Mouse (Mus musculus) CD4-positive helper T cell, adult 2 months (primary cell): ENCODE results near the gene Cnpy3.
A peak's percentile ranks its signal among the peaks of the same experiment; 100 is the strongest.

Source experiments
- DNase-seq: peaks from one replicate; pipeline ENCODE4 v3.0.0-alpha.2; 2012; ENCODE audit warnings: low read depth, missing footprints, low spot score

Gene Cnpy3

DNA sequence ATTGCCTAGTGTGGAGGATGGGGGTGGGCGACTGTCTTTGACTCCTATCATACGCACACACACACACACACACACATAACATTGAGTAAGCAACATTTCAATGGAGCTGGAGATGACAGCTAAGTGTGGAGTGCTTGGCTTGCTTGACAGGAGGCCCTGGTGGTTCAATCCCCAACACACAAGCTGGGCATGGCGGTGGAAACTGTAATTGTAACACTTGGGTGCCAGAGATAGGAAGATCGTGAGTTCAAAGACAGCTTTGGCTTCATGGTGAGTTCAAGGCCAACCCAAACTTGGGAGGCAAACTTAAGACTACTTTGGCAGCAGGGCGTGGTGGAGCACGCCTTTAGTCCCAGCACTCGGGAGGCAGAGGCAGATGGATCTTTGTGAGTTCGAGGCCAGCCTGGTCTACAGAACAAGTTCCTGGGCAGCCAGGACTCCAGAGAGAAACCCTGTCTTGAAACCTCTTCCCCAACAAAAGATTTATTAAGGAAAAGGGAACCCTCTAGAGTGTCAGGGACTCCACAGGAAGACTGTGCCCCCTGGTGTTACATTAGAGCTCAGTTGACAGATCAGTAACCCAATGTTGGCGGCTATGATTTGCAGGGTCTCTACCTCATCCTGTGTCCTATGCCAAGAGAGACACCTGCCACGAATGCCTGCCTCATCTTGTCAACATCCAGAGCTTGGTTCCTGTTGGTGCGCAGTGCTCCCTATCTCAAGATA lies 37.1 kb downstream of the Cnpy3 start:
- DNase-seq = no peak

DNA sequence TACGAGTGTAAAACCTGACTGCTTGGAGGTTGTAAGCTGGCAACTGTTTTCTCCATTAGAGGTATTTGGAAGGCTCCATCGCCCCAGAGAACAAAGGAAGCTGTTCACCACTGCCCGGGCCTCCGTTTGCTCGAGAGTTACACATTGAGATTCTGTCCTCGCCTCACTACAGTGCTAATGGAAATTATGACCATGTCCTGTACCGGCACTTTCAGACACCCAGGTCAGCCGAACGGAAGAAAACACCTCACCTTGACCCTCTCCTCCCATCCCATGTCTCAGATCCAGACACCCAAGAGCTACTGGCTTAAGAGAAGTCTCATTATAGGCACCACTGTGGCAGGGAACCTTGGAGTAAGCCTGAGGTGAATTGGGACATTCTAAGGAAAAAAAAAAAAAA lies 38.2 kb downstream of the Cnpy3 start:
- no peak for DNase-seq

DNA sequence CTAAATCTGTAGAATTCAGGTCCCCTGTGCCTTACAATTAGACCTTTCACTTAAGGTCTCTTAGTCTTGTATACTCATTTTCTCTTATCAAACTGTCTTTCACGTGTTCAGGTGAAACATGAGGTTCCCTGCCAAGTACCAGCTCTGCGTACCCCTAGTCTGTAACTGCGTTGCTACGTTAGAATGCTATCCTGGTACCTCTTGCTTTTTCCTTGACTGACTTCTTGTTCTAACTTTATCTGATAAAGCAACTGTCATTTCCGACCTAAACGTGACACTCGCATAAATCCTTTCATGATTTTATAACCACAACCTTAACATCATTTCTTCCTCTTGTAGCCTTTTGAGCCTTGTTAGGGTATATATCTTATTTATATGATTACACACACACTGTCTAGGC lies 39.6 kb downstream of the Cnpy3 start:
- peak; percentile 66 for DNase-seq

DNA sequence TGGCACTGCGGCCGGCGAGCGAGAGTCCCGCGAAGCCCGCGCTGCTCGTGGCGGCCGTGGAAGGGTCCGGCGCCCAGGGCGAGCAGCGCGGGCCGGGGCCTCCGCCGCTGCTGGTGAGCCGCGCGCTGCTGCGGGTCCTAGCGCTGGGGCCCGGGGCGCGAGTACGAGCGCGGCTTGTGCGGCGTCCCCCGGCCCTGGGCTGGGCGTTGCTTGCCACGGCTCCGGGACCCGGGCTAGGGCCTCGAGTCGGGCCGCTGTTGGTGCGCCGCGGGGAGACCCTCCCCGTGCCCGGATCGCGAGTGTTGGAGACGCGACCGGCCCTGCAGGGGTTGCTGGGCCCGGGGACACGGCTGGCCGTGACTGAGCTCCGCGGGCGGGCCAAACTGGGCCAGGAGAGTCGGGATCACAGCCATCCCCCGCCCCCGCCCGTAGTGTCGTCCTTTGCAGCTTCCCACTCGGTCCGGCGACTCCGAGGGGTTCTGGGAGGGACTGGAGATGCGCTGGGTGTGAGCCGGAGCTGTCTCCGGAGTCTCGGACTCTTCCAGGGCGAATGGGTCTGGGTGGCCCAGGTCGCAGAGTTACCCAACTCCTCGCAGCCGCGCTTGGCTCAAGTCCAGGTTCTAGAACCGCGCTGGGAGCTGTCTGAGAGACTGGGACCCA lies 40.3 kb downstream of the Cnpy3 start:
- peak; percentile 31 for DNase-seq

DNA sequence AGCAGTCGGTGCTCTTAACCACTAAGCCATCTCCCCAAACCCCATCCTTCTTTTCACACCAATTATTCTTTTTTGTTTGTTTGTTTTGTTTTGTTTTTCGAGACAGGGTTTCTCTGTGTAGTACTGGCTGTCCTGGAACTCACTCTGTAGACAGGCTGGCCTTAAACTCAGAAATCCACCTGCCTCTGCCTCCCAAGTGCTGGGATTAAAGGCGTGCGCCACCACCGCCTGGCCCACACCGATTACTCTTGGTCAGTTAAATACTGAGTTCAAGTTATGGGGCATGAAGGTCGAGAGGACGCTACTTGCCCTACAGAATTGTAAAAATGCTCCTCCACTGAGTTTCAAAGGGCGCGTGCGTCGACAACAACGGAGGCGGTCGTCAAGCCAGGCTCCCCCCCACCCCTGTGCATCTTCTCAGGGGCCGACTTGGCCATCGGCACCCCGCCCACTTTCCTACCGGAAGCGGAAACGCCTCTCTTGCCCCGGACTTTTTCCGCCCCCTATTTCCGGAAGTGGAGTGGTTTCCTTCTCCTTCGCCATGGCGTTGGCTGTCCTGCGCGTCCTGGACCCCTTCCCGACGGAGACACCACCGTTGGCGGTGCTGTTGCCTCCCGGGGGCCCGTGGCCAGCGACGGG lies 40.9 kb downstream of the Cnpy3 start, which contains the start of gene Pex6:
Gene Pex6 (plus strand): TSS at position 505 of the 639 bp plus-strand sequence.
- DNase-seq = peak; percentile 93

DNA sequence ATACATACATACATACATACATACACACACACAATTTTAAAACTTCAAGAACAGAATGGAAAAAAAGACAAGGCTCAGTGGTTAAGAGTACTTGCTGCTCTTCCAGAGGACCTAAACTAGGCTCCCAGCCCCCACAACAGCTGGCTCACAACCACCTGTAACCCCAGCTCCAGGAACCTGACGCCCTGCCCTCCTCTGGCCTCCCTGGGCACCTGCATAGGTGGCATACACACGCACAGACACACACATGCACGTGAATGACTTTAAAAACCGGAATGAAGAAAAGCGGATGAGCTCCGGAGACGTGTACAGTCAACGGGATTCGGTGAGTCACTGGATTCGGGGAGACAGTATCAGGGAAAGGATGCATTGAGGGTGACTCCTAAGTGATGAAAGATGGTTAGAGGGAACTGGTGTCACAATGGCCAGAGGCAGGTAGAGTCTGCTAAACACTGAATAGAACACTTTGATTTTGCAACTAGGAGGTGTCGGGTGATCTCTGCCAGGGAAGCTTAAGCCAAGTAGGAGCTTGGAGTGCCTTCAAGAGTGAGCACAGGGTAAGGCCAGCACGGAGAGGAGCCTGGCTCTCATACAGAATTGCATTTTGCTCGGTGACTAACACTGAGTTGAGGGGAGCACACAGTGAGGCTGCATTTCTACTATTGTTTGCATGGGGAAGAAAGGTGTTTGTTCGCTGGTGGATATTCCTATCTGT lies 45.5 kb downstream of the Cnpy3 start:
- DNase-seq = no peak

DNA sequence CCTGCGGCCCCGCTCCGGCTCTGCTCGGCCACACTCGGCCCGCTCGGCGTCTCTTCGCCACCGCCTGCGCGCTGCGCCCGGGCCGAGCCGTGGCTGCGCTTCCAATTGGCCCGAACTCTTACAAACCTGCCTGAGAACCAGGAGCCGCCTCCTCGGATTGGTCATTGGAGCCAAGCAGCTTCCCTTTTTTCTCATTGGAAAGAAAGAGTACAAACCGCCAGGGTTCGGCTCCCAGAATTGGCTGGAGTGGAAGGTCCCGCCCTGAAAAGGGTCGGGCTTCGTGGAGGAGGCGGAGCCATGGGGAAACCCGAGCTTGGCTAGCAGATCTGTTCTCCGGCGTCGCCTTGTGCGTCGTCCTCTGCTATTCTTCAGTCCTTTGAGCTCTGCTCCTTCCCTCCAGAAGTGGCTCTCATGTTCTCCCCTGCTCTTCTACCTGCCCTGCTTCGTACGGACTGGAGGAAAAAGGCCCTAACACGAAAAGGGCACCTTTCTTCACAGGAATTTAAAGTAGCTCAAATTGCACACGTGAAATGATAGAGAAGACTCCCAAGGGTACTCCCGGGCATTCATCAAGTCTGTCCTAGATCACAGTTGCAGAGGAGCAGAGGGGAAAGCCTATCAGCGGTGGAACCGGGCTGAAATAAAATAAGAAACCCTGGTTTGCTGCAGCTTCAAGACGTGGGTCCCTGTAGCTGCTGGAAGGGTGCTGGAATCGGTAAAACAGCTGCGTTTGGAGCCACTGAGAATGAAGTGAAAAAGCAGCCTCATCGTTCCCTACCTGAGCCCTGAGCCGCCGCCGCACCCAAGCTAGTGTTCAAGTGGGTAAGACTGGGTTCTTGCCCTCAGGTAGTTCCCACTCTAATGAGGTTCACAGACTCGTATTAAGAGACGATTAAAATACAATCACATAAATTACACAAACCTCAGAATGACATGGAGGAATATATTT lies 46.9 kb downstream of the Cnpy3 start, which contains the start of gene Ppp2r5d:
Gene Ppp2r5d (minus strand): TSS at position 225 of the 949 bp plus-strand sequence.
- DNase-seq = peak; percentile 97

DNA sequence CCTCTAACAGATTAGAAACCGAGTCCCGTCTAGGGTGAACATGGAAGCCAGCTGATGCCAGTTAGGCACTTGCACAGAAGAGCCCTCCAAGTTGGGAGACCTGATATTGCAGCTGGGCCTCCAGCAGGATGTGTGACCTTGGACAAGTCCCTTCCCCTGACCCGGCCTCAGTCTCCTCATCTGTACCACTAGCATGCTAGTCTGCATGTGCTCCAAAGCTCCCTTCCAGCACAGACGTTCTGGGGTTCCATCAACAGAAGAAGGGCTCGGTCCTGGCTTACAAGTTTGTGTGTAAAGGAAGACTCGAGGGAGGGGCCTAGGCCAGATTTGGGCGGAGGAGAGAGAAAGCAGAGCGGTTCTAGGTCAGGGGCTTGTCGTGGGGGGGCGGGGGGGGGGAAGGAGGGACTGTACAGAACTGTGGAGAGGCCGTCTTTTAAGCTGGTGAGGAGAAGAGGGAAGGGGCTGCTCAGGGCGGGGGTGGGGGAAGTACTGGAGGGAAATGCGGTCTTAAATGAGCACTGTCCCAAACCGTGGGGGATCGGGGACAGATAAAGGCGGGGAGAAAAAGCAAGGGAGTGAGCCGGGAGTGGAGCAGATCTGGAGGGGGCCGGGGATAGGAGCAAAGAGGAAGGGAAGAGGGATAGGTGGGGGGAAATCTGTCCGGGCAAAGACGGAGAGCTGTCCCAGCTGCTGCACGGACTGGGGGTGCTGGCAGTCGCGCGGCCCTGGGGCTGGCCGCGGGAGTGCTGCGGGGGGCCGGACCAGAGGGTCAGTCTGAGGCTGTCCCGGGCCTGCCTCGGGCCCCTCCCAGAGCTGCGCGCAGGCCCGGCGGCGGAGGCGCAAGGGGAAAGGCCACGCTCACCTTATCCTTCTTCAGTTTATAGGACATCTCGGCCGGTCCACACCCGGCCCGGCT lies 47.8 kb downstream of the Cnpy3 start:
- DNase-seq = peak; percentile 48

DNA sequence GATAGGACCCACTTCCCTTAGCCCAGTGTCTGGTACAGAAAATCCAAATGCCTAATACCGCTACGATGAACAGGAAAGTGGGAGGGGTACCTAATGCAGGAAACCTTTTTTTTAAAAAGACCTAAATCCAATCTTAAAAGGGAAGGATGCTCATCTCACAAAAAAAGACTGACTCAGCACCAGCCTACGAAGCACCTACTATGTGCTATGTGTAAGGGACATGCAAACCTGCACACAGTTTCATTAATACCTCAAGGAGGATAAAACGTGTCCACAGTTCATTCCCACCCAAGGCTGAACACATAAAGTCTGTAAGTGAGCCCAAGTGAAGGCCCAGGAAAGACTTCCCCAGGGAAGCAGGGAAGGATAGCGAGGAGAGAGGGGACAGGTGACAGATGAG lies 49.5 kb downstream of the Cnpy3 start:
- DNase-seq = no peak

DNA sequence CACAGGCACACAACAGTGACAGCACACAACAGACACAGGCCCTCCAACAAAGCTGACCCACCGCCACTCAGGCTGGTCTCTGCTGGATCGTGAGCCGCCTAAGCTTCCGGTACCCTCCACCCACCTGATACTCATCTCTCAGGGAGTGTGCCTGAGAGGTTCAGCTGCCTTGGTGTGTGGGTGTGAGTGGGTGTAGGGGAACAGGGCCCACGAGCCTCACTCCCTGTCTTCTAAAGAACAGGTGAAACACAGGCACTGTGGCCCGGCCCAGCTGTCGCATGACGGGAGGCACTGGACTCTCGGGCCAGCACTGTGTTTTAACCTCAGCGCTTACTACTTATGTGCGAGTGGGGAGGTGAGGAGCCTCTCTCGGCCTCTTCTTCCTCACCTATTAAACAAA lies 49.9 kb downstream of the Cnpy3 start:
- DNase-seq = peak; percentile 18

DNA sequence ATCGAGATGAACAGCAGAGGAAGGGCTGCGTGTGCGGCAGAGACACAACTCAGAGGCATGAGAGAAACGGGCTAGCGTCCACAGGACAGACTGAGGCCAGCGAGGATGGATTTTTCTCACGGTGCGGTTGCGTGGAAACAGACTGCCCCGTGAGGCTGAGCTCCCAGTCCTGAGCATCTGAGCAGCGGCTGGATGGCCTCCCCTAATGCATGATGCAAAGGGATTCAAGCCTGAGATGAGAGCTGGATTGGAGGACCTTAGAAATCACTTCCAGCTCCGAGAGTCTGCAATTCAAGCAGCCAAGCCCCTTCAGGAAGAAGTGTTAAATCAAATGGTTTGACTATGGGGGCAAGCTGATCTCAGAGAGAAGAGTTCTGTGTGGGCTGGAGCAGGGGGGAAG lies 50.5 kb downstream of the Cnpy3 start:
- DNase-seq = no peak

DNA sequence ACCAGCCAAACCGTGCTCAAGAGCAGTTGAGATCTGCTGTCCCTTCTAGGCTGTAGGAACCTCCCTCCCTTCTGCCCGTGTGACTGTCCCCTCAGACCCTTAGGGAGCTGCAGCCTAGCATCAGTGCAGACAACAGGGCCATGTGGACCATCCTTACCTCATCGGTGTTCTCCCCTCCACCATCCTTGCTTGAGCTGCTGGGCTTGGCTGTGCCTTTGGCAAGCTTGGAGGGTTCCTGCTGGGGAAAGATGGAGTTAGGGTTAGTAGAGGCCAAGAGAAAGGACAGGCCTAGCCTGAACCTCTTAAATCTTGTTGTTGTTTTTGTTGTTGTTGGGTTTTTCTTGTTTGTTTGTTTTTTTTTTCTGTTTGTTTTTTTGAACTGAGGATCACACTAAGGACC lies 52.1 kb downstream of the Cnpy3 start:
- no peak for DNase-seq

DNA sequence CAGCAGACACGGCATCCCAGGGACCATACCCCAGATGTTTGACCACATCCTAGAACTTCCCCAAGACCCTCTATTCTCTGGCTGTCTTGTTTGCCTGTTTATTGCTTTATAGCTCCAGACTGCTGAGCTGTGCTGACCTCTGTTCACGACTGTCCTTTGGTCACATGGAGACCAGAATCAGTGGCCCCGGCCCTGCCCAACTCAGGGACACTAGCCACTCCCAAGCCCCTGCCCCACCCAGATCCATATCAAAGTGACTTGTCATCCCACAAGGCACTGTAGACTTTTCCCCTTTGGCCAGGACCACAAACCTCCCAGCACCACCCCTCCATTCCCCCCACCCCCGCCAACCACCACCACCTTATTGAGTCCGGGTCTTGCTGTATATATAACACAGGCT lies 52.8 kb downstream of the Cnpy3 start:
- no peak for DNase-seq

DNA sequence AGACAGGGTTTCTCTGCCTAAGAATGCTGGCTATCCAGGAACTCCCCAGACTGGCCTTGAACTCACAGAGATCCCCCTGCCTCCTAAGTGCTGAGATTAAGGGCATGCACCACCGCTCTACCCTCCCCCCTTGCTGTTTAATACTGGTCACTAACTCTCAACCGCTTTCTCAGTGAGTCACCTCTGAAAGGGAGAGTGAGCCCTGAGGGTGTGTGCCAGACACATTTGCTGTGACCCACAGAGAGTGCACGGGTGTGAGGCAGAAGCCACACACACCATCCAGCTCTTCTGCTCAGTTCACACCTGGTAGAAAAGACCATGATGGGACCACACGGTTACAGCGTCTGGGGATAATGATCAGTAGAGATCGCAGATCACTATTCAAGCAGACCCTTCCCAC lies 53.5 kb downstream of the Cnpy3 start:
- no peak for DNase-seq

DNA sequence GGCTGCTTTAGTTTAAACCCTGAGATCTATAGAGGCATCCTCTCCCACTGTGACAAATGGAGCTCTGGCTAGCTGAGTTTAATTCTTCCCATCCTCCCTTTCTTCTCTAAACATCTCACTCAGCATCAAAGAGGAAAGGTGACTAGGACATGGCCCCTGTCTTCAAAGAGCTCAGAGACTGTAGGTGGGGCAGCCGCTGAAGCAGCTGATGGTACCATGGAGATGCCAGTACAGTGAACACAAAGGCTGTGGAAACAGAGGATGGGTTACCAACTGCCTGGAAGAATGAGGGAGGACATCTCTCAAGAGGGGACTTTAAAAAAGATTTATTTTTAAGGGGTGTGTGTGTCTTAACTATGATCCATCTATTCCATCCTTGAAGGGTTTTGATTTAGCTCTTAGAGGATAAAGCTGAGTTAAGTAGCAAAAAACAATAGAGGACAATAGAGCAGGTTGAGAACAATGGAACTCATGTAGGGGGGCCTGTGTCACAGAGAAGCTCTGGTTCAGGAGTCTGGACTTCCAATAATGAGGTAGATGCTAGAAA lies 57.4 kb downstream of the Cnpy3 start:
- no peak for DNase-seq

DNA sequence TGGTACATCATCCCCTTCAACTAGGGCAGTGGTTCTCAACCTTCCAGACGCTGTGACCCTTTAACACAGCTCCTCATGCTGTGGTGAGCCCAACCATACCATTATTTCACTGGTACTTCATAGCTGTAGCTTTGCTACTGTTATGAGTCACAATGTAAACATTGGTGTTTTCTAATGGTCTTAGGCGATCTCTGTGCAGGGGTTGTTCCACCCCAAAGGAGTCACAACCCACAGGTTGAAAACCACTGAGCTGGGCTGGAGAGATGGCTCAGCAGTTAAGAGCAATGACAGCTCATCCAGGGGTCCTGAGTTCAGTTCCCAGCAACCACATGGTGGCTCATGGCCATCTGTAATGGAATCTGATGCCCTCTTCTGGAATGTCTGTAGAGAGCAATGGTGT lies 60.6 kb downstream of the Cnpy3 start:
- peak; percentile 21 for DNase-seq

DNA sequence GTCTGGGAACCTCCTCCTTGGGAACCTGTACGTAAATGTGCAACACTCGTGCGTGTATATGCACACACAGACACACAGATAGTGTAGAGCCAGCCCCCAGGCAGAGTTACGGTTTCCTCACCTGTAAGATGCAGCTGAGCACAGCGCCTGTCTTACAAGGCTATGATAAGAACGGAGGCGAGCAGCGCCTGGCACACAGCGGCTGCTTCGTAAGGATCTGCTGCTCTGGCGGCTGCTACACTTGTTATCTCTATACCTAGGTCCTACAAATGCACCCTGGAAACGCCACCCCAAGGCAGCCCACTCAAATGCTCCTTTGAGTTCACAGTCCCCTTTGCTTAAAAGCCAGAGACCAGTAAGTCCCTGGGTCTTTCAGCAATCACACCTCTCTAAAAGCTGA lies 61.3 kb downstream of the Cnpy3 start:
- no peak for DNase-seq

DNA sequence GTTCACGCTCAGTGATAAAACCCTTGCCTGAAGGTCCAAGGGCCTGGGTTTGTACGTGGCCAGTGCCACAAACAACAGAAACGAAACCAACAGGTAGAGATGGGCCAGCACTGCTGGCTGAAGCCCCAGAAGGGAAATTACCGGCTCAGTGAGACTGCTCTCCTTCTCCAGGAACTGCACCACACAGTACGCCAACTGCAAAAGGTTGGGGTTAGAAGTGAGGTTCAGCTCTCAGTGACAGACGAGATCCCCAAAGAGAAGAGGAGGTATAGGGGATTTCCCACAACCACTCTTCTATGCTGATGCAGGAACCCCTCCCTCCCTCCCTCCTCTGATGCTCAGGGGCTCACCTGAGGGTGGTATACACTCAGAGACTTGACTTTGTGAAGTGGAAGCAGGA lies 66.1 kb downstream of the Cnpy3 start:
- peak; percentile 53 for DNase-seq
